ENCODE assay signal across 9 mouse cellular contexts in genomic region chr17:34077549-34077948, GRCm38 (mm10). TPM values are rescaled to one million over a fixed set of nuclear protein-coding genes. Genes with fewer than 3 reads are reported as not detected.
DNase-seq lines count a peak whose midpoint lies in the region; ATAC-seq and TF ChIP-seq lines count a peak whose summit lies in the region.
"Had no signal": no experiment of that assay in that cellular context is flagged by ENCODE, and none has a peak within 500 bp of the region (broad histone marks: within the 10 kb centered on the region; RNA-seq: fewer than 3 reads in every experiment).

No protein-coding gene starts in this region.

- under 1% methylated on average over 9 of the region's 9 CpGs for WGBS in kidney, postnatal 0 days
- WGBS in liver, embryonic 13.5 days (ENCODE audit: insufficient replicate concordance), result 2% methylated on average over 9 of the region's 9 CpGs

- no peak overlapping the region for H3K9ac ChIP-seq in kidney, postnatal 0 days (ENCODE audit: low read depth, low read length)
- no peak overlapping the region for H3K9ac ChIP-seq in liver, embryonic 13.5 days
- H3K9ac ChIP-seq: limb, embryonic 15.5 days had no signal

- no peaks in the 10 kb centered on the region for H3K9me3 ChIP-seq in kidney, postnatal 0 days (replicated peaks; ENCODE audit: low read length)
- no peaks in the 10 kb centered on the region for H3K9me3 ChIP-seq in liver, embryonic 13.5 days (replicated peaks)
- H3K9me3 ChIP-seq: limb, embryonic 15.5 days had no signal

- H3K4me2 ChIP-seq in kidney, postnatal 0 days (ENCODE audit: low read length), result no peak overlapping the region
- no peak overlapping the region for H3K4me2 ChIP-seq in liver, embryonic 13.5 days
- H3K4me2 ChIP-seq: limb, embryonic 15.5 days had no signal

- DNase-seq in 416B (ENCODE audit: low read depth), result peak; percentile 88
- peak; percentile 64 to 75 for DNase-seq in CD8-positive naive resting alpha-beta T cell, adult 2 months (ENCODE audit: low read depth in 2 of 2, low spot score in 2 of 2)
- peak; percentile 83 for DNase-seq in brain, adult 2 months (ENCODE audit: low read depth, low spot score)
- peak; percentile 51 for DNase-seq in fibroblast of lung, adult 2 months (ENCODE audit: low read depth)
- DNase-seq in kidney, postnatal 0 days (ENCODE audit: low spot score), result peak; percentile 90
- DNase-seq in liver, embryonic 13.5 days, result peak; percentile 45
- DNase-seq in right cerebral cortex, adult 2 months (ENCODE audit: low spot score in 2 of 2), result peak; percentile 77 to 78
- DNase-seq in yolk sac, embryonic 10.5 days (ENCODE audit: low spot score), result peak; percentile 58

- H3K27ac ChIP-seq in kidney, postnatal 0 days, result no peak overlapping the region
- no peak overlapping the region for H3K27ac ChIP-seq in liver, embryonic 13.5 days
- H3K27ac ChIP-seq: limb, embryonic 15.5 days had no signal

- H3K4me3 ChIP-seq in kidney, postnatal 0 days (replicated peaks; ENCODE audit: low read depth, low read length), result no peak overlapping the region
- no peak overlapping the region for H3K4me3 ChIP-seq in liver, embryonic 13.5 days (replicated peaks)
- H3K4me3 ChIP-seq: limb, embryonic 15.5 days had no signal

- H3K27me3 ChIP-seq in kidney, postnatal 0 days (ENCODE audit: insufficient read depth, low read length), result no peaks in the 10 kb centered on the region; the same call in 1 of the 2 replicates
- peaks cover 23% of the 10 kb centered on the region for H3K27me3 ChIP-seq in liver, embryonic 13.5 days

- peak; percentile 86 for TF ChIP-seq CTCF in kidney, postnatal 0 days (IDR thresholded peaks at IDR 0.05; ENCODE audit: low read depth)

- no peaks in the 10 kb centered on the region for H3K4me1 ChIP-seq in kidney, postnatal 0 days (replicated peaks; ENCODE audit: insufficient read depth, low read length)
- no peaks in the 10 kb centered on the region for H3K4me1 ChIP-seq in liver, embryonic 13.5 days (replicated peaks)

- no peaks in the 10 kb centered on the region for H3K36me3 ChIP-seq in kidney, postnatal 0 days (ENCODE audit: insufficient read depth, low read length)
- H3K36me3 ChIP-seq in liver, embryonic 13.5 days, result no peaks in the 10 kb centered on the region
- H3K36me3 ChIP-seq: limb, embryonic 15.5 days had no signal

- ATAC-seq in kidney, postnatal 0 days (replicated peaks; ENCODE audit: low FRiP score, low read depth), result no peak
- ATAC-seq in liver, embryonic 13.5 days (ENCODE audit: low read depth), result no peak

RNA-seq across cellular contexts. Expression of gene H2-Oa, which starts 14.6 kb away (rescaled TPM):
- 0.83 and 0.95 TPM in 2 replicates for polyA plus RNA-seq in kidney, postnatal 0 days (2015; fragmentation: Nextera tagmentation; extraction: Ambion mirVana)
- polyA plus RNA-seq in liver, embryonic 13.5 days (2015; fragmentation: Nextera tagmentation; extraction: Ambion mirVana), result 0.39 and 0.41 TPM in 2 replicates

RNA-seq across cellular contexts. Expression of gene Col11a2, which starts 38.3 kb away (rescaled TPM):
- 1.4 and 1.6 TPM in 2 replicates for polyA plus RNA-seq in kidney, postnatal 0 days (2015; fragmentation: Nextera tagmentation; extraction: Ambion mirVana)
- 0.32 and 0.54 TPM in 2 replicates for polyA plus RNA-seq in liver, embryonic 13.5 days (2015; fragmentation: Nextera tagmentation; extraction: Ambion mirVana)

RNA-seq across cellular contexts. Expression of gene H2-DMa, which starts 41.8 kb away (rescaled TPM):
- polyA plus RNA-seq in kidney, postnatal 0 days (2015; fragmentation: Nextera tagmentation; extraction: Ambion mirVana), result 18.6 and 20.6 TPM in 2 replicates
- 4.4 and 5.2 TPM in 2 replicates for polyA plus RNA-seq in liver, embryonic 13.5 days (2015; fragmentation: Nextera tagmentation; extraction: Ambion mirVana)

RNA-seq across cellular contexts. Expression of gene Brd2, which starts 44.9 kb away (rescaled TPM):
- 90.2 and 100 TPM in 2 replicates for polyA plus RNA-seq in kidney, postnatal 0 days (2015; fragmentation: Nextera tagmentation; extraction: Ambion mirVana)
- polyA plus RNA-seq in liver, embryonic 13.5 days (2015; fragmentation: Nextera tagmentation; extraction: Ambion mirVana), result 42.0 and 53.3 TPM in 2 replicates

RNA-seq across cellular contexts. Expression of gene Rxrb, which starts 45.9 kb away (rescaled TPM):
- polyA plus RNA-seq in kidney, postnatal 0 days (2015; fragmentation: Nextera tagmentation; extraction: Ambion mirVana), result 42.3 and 46.1 TPM in 2 replicates
- polyA plus RNA-seq in liver, embryonic 13.5 days (2015; fragmentation: Nextera tagmentation; extraction: Ambion mirVana), result 18.2 and 18.6 TPM in 2 replicates
